Mouse (Mus musculus) lung, adult 2 months (tissue): Measurements from ENCODE around the gene Ccdc136. TPM values are rescaled to one million over a fixed set of nuclear protein-coding genes. Genes with fewer than 3 reads are reported as not detected.
"Not testable (repeated sequence)": the region's sequence is repeated elsewhere in the genome, so short reads cannot be mapped to it uniquely, and the experiment has no call there.

ENCODE experiments used
- DNase-seq: peaks from one replicate; pipeline ENCODE4 v3.0.0; 2022
- H3K4me1 ChIP-seq: fragments of 200-500 bp; 2 replicates; pipeline ENCODE4 v1.6.1; 2011; ENCODE audit warnings: low read length; ENCODE audit not compliant: control insufficient read depth, insufficient read depth
- H3K4me3 ChIP-seq: fragments of 200-500 bp; replicated peaks from 2 replicates; pipeline ENCODE3; 2011; ENCODE audit warnings: low read depth, mild to moderate bottlenecking, control low read depth, low read length; ENCODE audit errors: extremely low read depth
- CTCF ChIP-seq: fragments of 200-500 bp; IDR thresholded peaks from 2 replicates; pipeline ENCODE4 v1.5.1; 2011; ENCODE audit warnings: mild to moderate bottlenecking, low read length, control low read depth; ENCODE audit not compliant: insufficient read depth
- POLR2A ChIP-seq: fragments of 200-500 bp; IDR thresholded peaks from 2 replicates; pipeline ENCODE4 v1.6.1; 2011; ENCODE audit warnings: low read depth, mild to moderate bottlenecking, control low read depth, low read length, borderline replicate concordance; ENCODE audit errors: extremely low read depth
- WGBS: fragments of 180-500 bp; shearing (Covaris S2); methylation state at CpG from one replicate; pipeline ENCODE4 v1.1.7; 2018; 5-methylcytosine and 5-hydroxymethylcytosine counted together
- polyA plus RNA-seq: library from polyadenylated mRNA; depleted of rRNA; stranded (reverse); fragments of >200 nt; gene quantifications from 2 replicates; pipeline ENCODE4 v1.2.3, GENCODE M21; 2012; rRNA removed

The Ccdc136 gene
- 2.5 and 3.2 TPM in 2 replicates for polyA plus RNA-seq

- DNase-seq = peak; percentile 69
- TF ChIP-seq CTCF (no peak), POLR2A (peak; percentile 36; the same call in 1 of the 2 replicates)
- WGBS = under 1% methylated on average over 47 of the region's 49 CpGs
- Histone ChIP-seq H3K4me3 (peak within 1 kb of the TSS; percentile 58), H3K4me1 (0 out of 2 replicates have a peak, but pooled peaks cover 2% of the 10 kb centered on the region)
Observed at GRCm38 (mm10) chr6:29395910-29396713, at the start of gene Ccdc136. Gene Ccdc136, plus strand, starts transcription at chr6:29396309.

- WGBS = 95% methylated on average over 2 of the region's 2 CpGs
- not testable (repeated sequence) for H3K4me1 ChIP-seq, H3K4me3 ChIP-seq, DNase-seq
Observed at GRCm38 (mm10) chr6:29346512-29346911, 49.6 kb upstream of the Ccdc136 start.

- DNase-seq = no peak
- Histone ChIP-seq H3K4me3 (peak overlapping the region; percentile 74), H3K4me1 (peaks cover 11% of the 10 kb centered on the region)
- TF ChIP-seq POLR2A = no peak
- no peak for TF ChIP-seq CTCF
- 20% methylated on average over 7 of the region's 7 CpGs for WGBS
Observed at GRCm38 (mm10) chr6:29347189-29347588, 48.9 kb upstream of the Ccdc136 start.

- WGBS = under 1% methylated on average over 55 of the region's 55 CpGs
- H3K4me3 ChIP-seq = peak within 1 kb of the TSS; percentile 92
- TF ChIP-seq CTCF (no peak), POLR2A (peak; percentile 97)
- peak; percentile 100 for DNase-seq
- peaks cover 15% of the 10 kb centered on the region for H3K4me1 ChIP-seq
Observed at GRCm38 (mm10) chr6:29347665-29348370, 48.3 kb upstream of the Ccdc136 start, which contains the start of gene Calu. Gene Calu, plus strand, starts transcription at chr6:29348069.

GRCm38 (mm10) chr6:29348371-29348724 is 47.8 kb upstream of the Ccdc136 start:
- WGBS = under 1% methylated on average over 15 of the region's 15 CpGs
- Histone ChIP-seq H3K4me3 (peak overlapping the region; percentile 92), H3K4me1 (peaks cover 18% of the 10 kb centered on the region)
- no peak for DNase-seq
- no peak for TF ChIP-seq CTCF
- no peak for TF ChIP-seq POLR2A

GRCm38 (mm10) chr6:29351613-29352012 is 44.5 kb upstream of the Ccdc136 start:
- Histone ChIP-seq H3K4me3 (no peak overlapping the region), H3K4me1 (peaks cover 18% of the 10 kb centered on the region)
- no peak for TF ChIP-seq POLR2A
- TF ChIP-seq CTCF = no peak
- no peak for DNase-seq

- no peak for DNase-seq
- peaks cover 14% of the 10 kb centered on the region for H3K4me1 ChIP-seq
- TF ChIP-seq CTCF (no peak), POLR2A (no peak)
Observed at GRCm38 (mm10) chr6:29352816-29353215, 43.3 kb upstream of the Ccdc136 start.

GRCm38 (mm10) chr6:29359386-29359785 is 36.7 kb upstream of the Ccdc136 start:
- WGBS = 82% methylated on average over 3 of the region's 3 CpGs
- DNase-seq = no peak

More at GRCm38 (mm10) chr6:29352816-29353215, 43.3 kb upstream of the Ccdc136 start:
- H3K4me3 ChIP-seq = no peak overlapping the region
- WGBS = 29% methylated on average over 5 of the region's 5 CpGs

GRCm38 (mm10) chr6:29360211-29360610 is 35.9 kb upstream of the Ccdc136 start:
- DNase-seq = no peak
- Histone ChIP-seq H3K4me3 (no peak overlapping the region), H3K4me1 (peaks cover 8% of the 10 kb centered on the region)
- 57% methylated on average over 6 of the region's 6 CpGs for WGBS
- no peak for TF ChIP-seq POLR2A
- no peak for TF ChIP-seq CTCF

More at GRCm38 (mm10) chr6:29359386-29359785, 36.7 kb upstream of the Ccdc136 start:
- H3K4me1 ChIP-seq = peaks cover 8% of the 10 kb centered on the region
- TF ChIP-seq POLR2A = no peak
- no peak for TF ChIP-seq CTCF
- no peak overlapping the region for H3K4me3 ChIP-seq
